9 mouse cellular contexts compared by ENCODE assay signal in the genomic region with DNA sequence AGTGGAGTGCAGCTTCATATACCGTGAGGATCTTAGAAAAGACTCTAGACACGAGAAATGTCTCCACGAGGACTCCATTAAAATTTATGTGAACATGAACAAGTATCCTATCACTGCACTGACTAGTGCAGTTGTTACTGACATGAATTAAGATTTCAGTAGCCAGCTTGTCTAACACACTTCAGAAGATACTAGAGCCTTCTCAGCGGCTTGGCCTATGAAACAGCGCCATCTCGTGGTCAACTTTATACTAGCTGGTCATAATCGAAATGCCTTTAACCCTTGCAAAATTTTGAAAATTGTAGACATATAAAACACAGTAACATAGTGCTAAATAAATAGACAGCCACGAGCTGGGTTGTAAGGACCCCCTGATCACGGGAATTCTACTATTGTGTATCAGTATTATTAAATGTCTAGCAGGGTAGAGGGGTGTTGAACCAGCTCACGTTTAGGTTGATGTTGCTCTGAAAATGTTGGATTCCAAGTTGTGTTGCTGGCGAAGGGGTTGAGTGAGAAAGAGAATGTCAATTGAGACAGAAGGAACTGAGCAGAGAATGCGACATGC.
DNase-seq lines count a peak whose midpoint lies in the region; ATAC-seq lines count a peak whose summit lies in the region.
"Had no signal": no experiment of that assay in that cellular context is flagged by ENCODE, and none has a peak within 500 bp of the region (broad histone marks: within the 10 kb centered on the region; RNA-seq: fewer than 3 reads in every experiment).

No protein-coding gene starts in this region.

- H3K4me3 ChIP-seq in forebrain, embryonic 15.5 days: no peak overlapping the region
- H3K4me3 ChIP-seq in hindbrain, embryonic 13.5 days: no peak overlapping the region
- H3K4me3 ChIP-seq: heart, embryonic 15.5 days had no signal

- no peaks in the 10 kb centered on the region for H3K36me3 ChIP-seq in forebrain, embryonic 15.5 days
- no peaks in the 10 kb centered on the region for H3K36me3 ChIP-seq in hindbrain, embryonic 13.5 days
- H3K36me3 ChIP-seq: heart, embryonic 15.5 days had no signal

- H3K9me3 ChIP-seq in forebrain, embryonic 15.5 days: no peaks in the 10 kb centered on the region
- H3K9me3 ChIP-seq in hindbrain, embryonic 13.5 days: no peaks in the 10 kb centered on the region
- H3K9me3 ChIP-seq: heart, embryonic 15.5 days had no signal

- peak; percentile 85 for DNase-seq in NIH3T3 (ENCODE audit: low read depth)
- DNase-seq in c-Kit-positive CD71-positive TER-119-positive erythroid progenitor cells, embryonic 14.5 days (ENCODE audit: low spot score): peak; percentile 40
- DNase-seq in layer of hippocampus, adult 8-10 months (ENCODE audit: low spot score in 2 of 2): peak; percentile 37 to 82
- DNase-seq in lung, postnatal 10 days: peak; percentile 86
- peak; percentile 78 for DNase-seq in retina, postnatal 1 day
- DNase-seq in yolk sac, embryonic 10.5 days (ENCODE audit: low spot score): peak; percentile 28

- H3K4me1 ChIP-seq in forebrain, embryonic 15.5 days: no peaks in the 10 kb centered on the region
- no peaks in the 10 kb centered on the region for H3K4me1 ChIP-seq in hindbrain, embryonic 13.5 days (replicated peaks)

- no peaks in the 10 kb centered on the region for H3K27me3 ChIP-seq in forebrain, embryonic 15.5 days
- H3K27me3 ChIP-seq in hindbrain, embryonic 13.5 days: no peaks in the 10 kb centered on the region
- H3K27me3 ChIP-seq: heart, embryonic 15.5 days had no signal

- ATAC-seq in forebrain, embryonic 15.5 days (replicated peaks): peak; percentile 87
- ATAC-seq in hindbrain, embryonic 13.5 days (ENCODE audit: low FRiP score): peak; percentile 78

- H3K27ac ChIP-seq in forebrain, embryonic 15.5 days (replicated peaks): no peak overlapping the region
- H3K27ac ChIP-seq in hindbrain, embryonic 13.5 days: no peak overlapping the region
- H3K27ac ChIP-seq: heart, embryonic 15.5 days had no signal

- WGBS in forebrain, embryonic 15.5 days: 19% methylated on average over 12 of the region's 12 CpGs
- 23% methylated on average over 12 of the region's 12 CpGs for WGBS in hindbrain, embryonic 13.5 days

- H3K9ac ChIP-seq in forebrain, embryonic 15.5 days (replicated peaks): no peak overlapping the region
- no peak overlapping the region for H3K9ac ChIP-seq in hindbrain, embryonic 13.5 days
- H3K9ac ChIP-seq: heart, embryonic 15.5 days had no signal

- no peak overlapping the region for H3K4me2 ChIP-seq in forebrain, embryonic 15.5 days (replicated peaks)
- H3K4me2 ChIP-seq in hindbrain, embryonic 13.5 days: no peak overlapping the region
- H3K4me2 ChIP-seq: heart, embryonic 15.5 days had no signal

Comparison
In these comparisons a context has a peak if more than half of its experiments do, and no peak if none do; other contexts are left out.
1. DNase-seq: peak in every context shown above with its lines; median percentile 86 in lung, postnatal 10 days; 85 in NIH3T3; 78 in retina, postnatal 1 day; 60 in layer of hippocampus, adult 8-10 months; 40 in c-Kit-positive CD71-positive TER-119-positive erythroid progenitor cells, embryonic 14.5 days; 28 in yolk sac, embryonic 10.5 days.